Mouse (Mus musculus) cerebellum, adult 9-10 months (tissue): ENCODE measurements around the gene Serping1.

ENCODE experiments used
- DNase-seq: peaks from one replicate; pipeline ENCODE4 v3.0.0; 2022

Gene Serping1

DNA sequence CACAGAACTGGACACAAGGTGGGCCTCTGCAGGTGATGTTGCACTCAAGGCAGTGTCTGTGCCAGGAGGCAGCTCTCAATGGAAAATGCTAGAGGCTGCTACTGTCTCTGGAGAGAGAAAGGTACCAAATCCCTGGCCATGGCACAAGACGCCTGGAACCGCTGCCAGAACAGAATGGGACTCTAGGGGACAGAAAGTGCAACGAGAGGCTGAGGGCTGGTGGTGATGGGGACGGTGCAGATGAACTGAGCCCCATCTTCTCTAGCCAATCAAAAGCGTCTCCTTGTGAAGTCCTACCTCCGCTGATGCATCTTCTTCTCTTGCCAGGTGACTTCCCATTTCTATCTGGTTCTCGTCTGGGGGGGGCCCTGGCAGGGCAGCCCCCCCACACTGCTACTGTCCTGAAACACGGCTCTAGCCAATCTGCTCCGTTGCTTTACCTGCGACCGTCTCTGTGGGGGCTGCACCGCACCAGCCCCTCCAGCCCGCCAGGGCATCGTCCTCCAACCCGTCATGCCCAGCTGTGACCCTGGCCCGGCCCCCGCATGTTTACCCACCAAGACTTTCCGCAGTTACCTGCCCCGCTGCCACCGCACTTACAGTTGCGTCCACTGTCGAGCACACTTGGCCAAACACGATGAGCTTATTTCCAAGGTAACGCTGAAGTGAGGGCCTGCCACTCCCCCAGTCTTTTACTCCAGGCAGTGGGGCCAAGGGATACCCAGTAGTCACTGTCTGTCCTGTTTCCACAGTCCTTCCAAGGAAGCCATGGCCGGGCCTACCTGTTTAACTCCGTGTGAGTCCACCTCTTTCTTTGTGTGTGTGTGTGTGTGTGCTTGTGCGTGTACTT is 38.7 kb downstream of the Serping1 start:
- peak; percentile 66 for DNase-seq

DNA sequence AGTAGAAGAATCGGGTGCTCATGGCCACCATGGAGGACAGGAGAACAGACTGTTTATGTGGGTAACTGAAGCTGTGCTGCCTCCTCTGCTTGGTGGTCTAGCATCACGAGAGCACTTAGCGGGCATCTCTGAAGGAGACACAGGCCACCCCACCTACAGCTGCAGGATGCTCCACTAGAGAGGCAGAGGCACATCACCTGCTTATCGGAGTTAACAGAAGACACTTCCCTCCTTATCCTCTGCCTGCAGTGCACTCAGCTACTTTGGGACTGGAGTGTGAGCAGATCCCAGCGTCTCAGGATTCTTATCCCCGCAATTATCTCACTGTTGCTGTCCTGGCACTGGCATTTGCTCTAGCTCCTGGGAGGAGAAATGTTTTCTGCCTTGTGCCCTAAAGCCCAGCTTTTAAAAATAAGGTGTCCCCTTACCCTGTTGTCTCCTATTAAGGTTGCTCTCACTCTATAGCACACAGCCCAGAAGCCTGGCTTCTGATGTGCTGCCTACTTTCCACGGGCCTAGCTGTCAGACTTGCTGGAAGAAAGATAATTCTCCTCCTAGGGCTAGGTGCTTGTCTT is 39.8 kb downstream of the Serping1 start:
- no peak for DNase-seq

DNA sequence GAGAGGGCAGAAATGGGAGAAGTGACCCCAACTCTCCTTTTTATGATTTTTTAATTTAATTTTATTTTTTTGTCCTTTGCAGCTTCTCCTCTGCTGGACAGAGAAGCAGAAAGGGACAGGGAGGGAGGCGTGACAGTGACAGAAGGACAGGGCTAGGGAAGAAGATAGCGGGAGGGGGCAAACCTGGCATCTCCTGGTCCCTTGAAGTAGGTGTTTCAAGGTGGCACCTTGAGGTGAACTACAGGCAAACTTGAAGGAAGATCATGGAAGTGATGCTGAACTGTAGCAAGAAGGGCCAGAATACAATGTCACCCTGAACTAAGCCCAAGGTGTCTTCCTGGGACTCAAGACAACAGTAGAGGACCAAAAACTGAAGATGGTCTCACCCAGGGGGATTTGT is 40.3 kb downstream of the Serping1 start:
- no peak for DNase-seq

DNA sequence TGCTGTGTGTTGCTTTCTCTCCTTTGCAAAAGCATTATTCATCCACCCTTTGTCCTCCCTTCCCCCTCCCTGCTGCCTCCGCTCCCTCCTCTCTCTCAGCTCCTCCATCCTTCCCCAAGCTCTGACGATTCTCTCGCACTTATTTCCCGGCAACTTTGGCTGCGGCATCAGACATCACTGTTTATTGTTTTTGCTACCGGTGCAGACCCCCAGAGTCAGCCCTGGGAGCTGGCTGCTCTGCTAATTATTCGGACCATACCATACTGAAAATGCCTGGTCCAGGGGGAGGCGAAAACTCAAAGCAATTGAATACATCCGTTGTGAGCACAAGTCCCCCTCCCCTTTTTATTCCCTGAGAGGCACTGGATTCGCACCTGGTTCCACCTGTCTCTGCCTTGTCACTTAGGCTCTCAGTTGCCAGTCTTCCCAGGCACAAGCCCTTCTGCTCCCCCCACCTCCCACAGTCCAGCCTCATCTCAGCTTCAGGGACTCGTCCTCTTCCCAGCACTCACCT is 40.8 kb downstream of the Serping1 start:
- peak; percentile 73 for DNase-seq

DNA sequence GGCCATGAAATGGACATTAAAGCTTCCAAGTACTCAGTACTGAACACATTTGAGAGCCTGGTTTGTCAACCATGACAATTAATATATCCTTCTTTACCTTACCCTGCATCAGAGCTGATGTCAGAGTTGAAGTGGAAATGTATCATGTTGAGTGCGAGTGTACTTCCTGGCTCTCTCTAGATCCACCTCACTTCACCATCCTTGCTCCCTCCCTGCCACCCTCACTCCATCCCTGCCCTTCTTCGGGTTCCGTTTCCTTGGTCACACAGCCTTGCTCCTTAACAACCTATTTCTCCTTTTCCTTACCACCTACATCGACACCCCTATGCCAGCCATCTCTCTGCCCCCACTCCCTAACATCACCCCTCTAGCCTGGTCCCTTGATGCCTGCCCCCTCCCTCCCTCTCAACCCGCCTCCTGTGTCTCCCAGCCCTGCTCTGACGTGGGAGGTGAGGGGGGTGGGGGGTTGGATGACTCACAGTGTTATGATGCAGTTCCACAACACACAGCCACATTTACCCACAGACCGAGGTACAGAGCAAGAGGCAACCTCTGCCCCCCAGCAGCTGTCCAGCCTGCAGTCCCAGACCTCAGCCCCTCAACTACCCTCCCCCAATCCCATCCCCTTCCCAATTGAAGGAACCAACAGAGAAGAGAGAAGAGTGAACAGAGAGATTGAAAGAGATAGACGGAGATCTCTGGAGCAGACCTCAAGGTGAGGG is 41.5 kb downstream of the Serping1 start, which contains the start of gene Ypel4:
TSS of gene Ypel4 (plus strand) at position 480 of the 722 bp plus-strand sequence.
- peak; percentile 93 for DNase-seq

DNA sequence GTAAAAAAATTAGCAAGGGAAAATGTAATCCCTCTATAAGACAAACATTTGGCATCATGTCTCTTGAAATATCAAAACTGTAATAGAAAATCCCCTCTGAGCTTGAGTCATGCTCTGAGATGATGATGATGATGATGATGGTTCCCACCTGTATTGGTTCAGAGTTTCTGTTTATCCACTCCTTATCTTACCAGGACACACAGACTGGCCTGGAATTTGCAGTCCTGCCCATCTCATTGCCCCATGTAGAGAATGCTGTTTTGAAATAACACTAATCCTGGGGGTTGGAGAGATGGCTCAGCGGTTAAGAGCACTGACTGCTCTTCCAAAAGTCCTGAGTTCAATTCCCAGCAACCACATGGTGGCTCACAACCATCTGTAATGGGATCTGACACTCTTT is 42.9 kb downstream of the Serping1 start:
- DNase-seq: peak; percentile 28

DNA sequence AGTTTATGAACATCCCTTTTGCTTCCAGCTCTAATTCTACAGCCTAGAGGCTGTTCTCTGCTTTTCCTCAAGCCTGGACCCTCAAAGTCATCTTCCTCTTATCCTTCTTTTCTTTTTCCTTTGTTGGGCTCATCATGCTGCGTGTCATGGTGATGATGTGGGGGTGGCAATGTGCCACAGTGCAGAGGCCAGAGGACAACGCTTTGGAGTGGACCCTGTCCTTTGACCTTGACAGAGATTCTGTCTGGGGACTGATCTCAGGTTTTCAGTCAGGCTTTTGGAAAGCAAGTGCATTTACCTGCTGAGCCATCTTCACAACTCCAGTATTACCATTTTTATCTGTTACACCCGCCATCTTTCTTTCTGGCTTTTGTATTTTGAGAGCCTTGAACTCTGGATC is 44.0 kb downstream of the Serping1 start:
- DNase-seq: peak; percentile 31

DNA sequence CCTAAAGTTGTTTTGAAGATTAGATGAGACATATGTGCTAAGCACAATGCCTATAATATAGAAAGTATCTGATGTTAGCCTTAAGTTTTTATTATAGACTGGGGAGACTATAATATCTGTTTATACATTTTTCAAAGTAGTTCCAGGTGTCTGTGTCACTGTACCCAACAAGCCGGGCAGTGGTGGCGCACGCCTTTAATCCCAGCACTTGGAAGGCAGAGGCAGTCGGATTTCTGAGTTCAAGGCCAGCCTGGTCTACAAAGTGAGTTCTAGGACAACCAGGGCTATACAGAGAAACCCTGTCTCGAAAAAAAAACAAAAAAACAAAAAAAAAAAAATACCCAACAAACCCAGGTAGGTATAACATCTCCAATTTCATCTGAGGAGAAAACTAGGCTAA is 47.1 kb downstream of the Serping1 start:
- DNase-seq: peak; percentile 53

DNA sequence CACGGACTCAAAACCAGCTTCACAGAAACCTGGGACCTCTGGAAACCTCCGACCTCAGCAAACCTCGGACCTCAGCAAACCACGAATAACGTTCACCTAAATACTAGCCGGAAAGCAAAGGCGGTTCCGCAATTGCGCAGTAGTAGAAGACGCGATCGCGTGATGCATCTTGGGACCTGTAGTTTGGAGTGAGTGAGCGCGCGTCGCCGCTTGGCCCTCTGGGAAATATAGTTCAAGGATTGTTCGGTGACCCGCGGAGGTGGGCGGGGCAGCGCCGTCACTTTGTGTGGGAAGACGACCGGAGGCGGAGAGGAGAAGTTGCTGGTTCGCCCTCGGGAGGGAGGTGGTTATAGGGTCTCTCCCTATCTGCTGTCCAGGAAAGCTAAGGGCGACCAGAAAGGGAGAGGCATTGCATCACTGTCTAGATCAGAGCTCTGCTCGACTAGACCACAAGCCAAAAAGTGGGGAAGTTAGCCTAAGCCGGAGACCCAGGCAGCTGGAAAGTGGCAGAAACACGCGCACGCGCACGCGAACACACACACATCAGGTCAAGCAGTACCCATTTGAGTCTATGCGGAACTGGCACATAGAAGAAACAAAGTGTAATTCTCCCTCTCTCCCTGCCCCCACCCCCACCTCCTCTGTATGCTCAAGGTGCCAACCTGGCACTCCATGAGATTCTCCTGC is 47.9 kb downstream of the Serping1 start, which contains the start of gene Clp1:
TSS of gene Clp1 (minus strand) at position 179 of the 687 bp plus-strand sequence.
- DNase-seq: peak; percentile 96

DNA sequence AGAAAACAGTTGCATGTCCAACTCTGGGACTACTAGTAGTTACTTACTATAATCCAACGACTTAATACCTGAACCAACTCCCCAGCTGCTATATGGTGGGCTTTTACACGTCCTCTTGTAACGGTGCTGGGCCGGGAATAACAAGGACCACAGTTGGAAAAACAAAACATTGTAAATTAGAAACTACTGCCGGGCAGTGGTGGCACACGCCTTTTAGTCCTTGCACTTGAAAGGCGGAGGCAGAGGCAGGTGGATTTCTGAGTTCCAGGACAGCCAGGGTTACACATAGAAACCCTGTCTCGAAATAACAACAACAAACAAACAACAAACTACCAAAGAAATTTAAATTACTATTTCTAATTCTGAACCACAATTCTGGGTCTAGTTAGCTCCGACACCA is 48.5 kb downstream of the Serping1 start:
- peak; percentile 55 for DNase-seq

DNA sequence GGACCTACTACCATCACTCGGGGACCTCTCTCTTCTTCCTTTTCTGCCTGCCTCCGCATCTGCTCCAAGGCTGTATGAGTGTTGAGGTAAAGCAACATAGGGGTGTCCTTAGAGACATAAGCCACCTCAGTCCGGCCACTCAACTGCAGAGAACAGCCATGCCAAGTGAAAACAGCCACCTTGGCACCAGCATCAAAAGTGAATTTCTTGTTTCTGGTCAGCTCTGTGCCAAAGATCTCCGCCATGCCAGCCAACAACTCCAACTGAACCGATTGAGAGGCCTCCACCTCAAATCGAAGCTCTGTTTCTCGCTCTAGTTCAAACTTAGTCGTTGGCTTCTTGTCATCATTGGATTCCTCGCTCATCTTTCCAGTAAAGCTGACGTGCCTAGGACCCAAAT is 49.5 kb downstream of the Serping1 start:
- DNase-seq: peak; percentile 48

DNA sequence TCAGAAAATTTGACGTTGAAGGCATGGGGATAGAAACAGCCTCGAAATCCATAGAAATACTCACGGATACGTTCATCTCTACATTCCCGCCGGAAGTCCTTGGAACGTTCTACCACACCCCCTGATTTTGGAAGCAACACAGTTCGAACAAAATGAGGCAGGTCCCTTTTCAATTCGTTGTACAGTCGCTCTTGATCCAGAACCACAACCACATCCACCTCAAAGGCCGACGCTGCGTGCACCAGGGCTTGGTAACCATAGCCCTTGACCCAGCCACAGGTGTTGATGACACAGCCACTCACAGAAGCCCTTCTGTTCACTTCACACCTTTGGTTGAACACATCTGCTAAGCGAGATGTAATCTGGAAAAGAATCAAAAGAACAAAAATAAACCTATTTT is 51.4 kb downstream of the Serping1 start:
- DNase-seq: no peak

DNA sequence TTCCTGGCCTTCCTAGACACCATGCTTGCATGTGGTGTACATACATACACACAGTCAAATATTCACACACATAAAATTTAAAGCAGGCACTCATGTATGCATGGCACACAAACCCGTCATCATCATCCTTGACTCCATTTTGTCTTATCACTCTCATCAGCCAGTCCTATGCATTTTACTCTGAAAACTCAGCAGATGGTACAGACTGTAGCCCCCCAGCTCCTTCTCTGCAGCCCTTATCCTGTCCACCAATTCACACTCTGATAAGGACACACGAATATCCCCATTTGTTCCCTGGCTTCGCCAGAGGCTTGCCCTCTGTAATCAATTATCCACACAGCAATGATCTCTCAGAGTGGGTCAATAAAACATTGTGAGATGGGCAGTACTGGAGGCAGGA is 54.1 kb downstream of the Serping1 start:
- no peak for DNase-seq

DNA sequence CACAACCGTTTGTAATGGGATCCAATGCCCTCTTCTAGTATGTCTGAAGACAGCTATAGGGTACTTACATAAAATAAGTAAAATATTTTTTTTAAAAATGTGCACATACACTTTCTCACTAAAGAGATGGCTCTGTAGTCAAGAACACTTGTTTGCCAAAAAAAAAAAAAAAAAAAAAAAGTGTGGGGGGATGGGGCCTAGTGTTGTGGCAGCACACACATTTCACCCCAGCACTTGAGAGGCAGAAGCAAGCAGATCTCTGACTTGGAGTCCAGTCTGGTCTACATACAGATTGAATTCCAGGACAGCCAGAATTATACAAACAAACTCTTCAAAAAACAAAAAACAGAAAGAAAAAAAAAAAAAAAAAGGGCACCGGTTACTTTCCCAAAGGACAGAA is 54.5 kb downstream of the Serping1 start:
- DNase-seq: no peak

DNA sequence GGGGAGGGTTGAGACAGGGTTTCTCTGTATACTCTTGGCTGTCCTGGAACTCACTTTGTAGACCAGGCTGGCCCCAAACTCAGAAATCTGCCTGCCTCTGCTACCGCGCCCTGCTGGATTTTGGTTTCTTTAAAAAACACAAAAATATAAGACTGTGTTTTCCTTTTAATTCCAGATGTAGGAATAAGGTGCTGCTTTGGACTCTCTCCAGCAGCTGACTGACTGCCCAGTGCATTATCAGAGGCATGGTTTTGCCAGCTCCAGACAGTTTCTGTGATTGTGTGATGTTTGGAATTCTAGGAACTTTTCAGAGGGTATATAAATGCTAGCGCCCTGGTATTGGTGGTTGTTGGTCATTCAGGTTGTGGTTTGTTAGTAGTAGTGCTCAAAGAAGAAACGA is 57.9 kb downstream of the Serping1 start:
- DNase-seq: peak; percentile 42

DNA sequence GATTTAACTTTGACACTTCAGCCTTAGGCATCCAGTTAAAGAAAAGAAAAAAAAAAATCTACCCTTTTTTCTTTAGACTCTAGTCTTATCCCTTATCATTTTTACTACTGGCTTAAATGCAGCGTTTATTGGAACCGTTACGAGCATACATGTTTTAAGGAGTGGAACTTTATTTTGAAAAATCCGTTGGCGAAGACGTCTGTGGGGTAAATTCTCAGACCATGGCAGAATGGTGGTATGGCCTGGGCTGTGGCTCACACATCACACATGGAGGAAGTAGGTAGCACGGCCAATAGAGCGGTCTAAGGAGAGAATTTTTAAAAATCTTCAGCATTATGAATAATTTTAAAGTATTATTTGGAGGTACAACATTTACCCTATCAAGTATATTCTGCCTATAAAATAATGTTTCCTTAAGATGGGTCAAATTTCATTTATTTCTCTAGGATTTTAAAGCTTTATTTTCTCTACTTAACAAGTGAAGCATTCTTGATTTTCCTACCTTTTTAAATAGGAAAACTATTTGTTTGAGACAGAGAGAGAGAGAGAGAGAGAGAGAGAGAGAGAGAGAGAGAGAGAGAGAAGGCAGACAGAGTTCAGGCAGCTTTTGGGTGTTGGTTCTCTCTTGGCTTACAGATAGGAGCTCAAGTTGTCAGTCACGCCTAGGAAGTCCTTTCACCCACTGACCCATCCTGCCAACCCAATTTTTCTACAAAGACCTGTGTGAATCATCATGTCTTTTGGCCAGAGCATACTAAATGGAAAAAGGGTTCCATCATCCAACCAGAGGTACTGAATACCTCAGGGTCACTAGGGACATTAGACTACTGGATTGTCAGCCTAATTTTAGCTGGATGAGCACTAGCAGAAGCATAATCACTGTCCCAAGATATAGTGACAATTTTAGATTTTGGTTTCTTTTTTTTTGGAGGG is 58.6 kb downstream of the Serping1 start:
- DNase-seq: peak; percentile 61

DNA sequence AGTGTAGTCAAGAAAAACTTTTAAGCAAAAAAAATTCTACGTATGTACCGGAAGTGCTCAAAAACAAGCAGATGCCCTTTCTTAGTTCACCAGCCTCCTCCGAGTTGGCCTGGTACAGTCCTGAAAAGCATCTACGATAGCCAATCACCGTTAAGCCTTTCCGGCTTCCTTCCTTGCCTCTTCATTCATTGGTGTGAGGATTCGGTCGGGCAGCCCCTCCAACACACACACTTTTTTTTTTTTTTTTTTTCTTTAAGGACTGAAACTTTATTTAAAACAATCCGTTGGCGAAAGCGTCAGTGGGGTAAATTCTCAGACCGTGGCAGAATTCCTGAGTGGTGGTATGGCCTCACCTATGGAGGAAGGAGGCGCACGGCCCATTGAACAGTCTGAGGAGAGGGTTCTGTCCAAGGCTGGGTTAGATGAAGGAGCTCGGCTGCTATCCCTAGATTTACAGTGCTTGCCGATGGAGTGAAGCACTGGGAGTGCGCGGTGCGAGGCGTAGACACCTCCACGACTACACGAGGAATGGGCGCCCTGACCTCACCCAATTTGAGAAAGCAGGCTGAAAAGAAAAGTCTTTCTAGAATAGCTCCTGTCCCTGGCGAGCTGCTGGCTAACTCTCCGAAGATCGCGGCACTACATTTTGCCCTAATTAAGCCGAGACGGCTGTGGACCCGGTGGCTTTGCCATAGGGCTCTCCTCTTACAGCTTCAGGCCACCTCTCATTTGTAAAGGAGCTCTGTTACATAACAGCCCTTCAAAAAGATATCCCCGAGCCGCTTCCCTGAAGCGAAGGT is 59.5 kb downstream of the Serping1 start:
- no peak for DNase-seq
